Mouse (Mus musculus): ENCODE data around the gene Cox5a. TPM values are rescaled to one million over a fixed set of nuclear protein-coding genes. Genes with fewer than 3 reads are reported as not detected.

Cox5a gene
- polyA plus RNA-seq, 1 experiment from 2014 or later = 454 TPM

DNA sequence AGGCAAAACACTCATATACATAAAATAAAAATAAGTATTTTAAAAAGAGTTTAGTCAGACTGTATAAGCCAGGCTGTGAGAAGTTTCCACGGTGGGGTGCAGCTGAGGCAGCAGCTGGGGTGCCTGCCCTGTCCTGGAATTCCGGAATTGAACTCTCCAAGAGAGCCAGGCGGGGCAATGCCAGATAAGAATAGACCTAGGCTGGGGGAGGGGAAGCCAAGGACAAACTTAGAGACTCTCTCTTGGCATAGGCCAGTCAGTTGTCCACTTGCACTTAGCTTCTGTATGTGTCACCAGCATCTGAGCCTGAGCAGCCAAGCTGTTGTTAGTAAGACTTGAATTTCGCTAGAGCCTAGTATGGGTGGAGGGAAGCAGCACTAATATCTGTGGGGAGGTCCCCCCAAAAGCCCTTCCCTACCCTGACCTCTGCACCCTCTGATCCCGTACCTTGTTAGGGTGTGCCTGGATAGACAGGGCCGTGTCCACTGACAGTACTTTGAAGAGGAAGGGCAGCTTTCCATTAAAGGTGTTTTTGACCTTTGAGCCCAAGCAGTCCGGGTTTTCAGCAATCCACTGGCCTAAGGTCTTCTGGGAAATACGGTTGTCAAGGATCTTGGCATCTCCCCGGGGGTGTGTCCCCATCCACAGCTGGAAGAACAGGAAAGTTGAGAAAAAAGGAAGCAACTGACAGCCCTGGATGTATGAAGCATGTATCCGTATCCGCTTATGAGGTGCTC, 29.2 kb downstream of the Cox5a start:
- H3K9ac ChIP-seq = no peak overlapping the region
- H3K4me3 ChIP-seq (replicated peaks) = no peak overlapping the region
- WGBS = 73% methylated on average over 11 of the region's 11 CpGs
- H3K9me3 ChIP-seq (replicated peaks) = no peaks in the 10 kb centered on the region
- H3K4me2 ChIP-seq (replicated peaks) = no peak overlapping the region
- peaks cover 7% of the 10 kb centered on the region for H3K4me1 ChIP-seq
- peak; percentile 34 for ATAC-seq (ENCODE audit: insufficient number of reproducible peaks, low FRiP score, low TSS enrichment, low read depth)
- 0 out of 2 replicates have a peak overlapping the region, but pooled peaks have one; percentile 17 for H3K27ac ChIP-seq (replicated peaks)
- H3K27me3 ChIP-seq = no peaks in the 10 kb centered on the region
- H3K36me3 ChIP-seq = peaks cover 39% of the 10 kb centered on the region

- H3K4me3 ChIP-seq (replicated peaks) = peak within 1 kb of the TSS; percentile 63
- H3K4me2 ChIP-seq (replicated peaks) = peak within 1 kb of the TSS; percentile 66
- no peaks in the 10 kb centered on the region for H3K9me3 ChIP-seq (replicated peaks)
- 3% methylated on average over 28 of the region's 28 CpGs for WGBS
- H3K27ac ChIP-seq (replicated peaks) = no peak within 1 kb of the TSS
- H3K4me1 ChIP-seq = peaks cover 7% of the 10 kb centered on the region
- no peaks in the 10 kb centered on the region for H3K27me3 ChIP-seq
- peaks cover 25% of the 10 kb centered on the region for H3K36me3 ChIP-seq
- ATAC-seq (ENCODE audit: insufficient number of reproducible peaks, low FRiP score, low TSS enrichment, low read depth) = no peak
- H3K9ac ChIP-seq = peak within 1 kb of the TSS; percentile 40
These were observed 31.2 kb downstream of the Cox5a start, which contains the start of gene Mpi for GRCm38 (mm10) chr9:57552139-57552887. Gene Mpi, minus strand, starts transcription at chr9:57552763.

DNA sequence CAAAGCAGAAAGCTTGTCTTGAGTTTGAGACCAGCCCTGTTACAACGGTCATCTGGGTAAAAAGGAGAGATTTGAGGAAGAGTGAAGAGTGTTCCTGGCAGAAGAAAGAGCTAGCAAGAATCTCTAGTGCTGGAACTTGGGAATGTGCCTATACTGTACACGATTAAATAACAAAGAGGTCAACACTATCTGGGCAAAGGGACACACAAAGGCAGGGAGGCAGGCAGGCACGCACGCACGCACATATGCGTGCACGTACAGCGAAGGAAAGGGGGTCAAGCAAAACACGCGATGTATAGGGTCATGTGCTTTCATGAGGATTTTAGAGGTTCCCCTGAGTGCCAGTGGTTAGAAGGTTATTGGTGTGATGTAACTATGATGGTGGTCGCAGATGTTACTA, 32.0 kb downstream of the Cox5a start:
- H3K4me1 ChIP-seq = peaks cover 7% of the 10 kb centered on the region
- 0 out of 2 replicates have a peak overlapping the region, but pooled peaks have one; percentile 40 for H3K9ac ChIP-seq
- H3K27me3 ChIP-seq = no peaks in the 10 kb centered on the region
- H3K27ac ChIP-seq (replicated peaks) = no peak overlapping the region
- no peaks in the 10 kb centered on the region for H3K9me3 ChIP-seq (replicated peaks)
- no peak overlapping the region for H3K4me3 ChIP-seq (replicated peaks)
- peaks cover 18% of the 10 kb centered on the region for H3K36me3 ChIP-seq
- H3K4me2 ChIP-seq (replicated peaks) = no peak overlapping the region
- 74% methylated on average over 11 of the region's 11 CpGs for WGBS
- ATAC-seq (ENCODE audit: insufficient number of reproducible peaks, low FRiP score, low TSS enrichment, low read depth) = no peak

DNA sequence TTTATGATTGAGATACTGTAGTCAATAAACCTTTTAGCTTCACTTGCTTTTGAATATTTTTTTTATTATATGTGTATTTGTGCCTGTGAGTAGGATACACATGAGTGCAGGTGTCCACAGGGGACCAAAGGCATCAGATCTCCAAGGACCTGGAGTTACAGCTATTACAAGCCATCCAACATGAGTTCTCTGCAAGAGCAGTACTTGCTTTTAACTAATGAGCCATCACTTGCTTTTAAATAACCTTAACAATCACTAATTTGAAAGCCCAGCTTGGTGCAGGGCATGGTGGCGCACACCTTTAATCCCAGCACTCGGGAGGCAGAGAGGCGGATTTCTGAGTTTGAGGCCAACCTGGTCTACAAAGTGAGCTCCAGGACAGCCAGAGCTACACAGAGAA, 33.7 kb downstream of the Cox5a start:
- Histone ChIP-seq H3K9ac (no peak overlapping the region), H3K4me3 (replicated peaks) (no peak overlapping the region), H3K27ac (replicated peaks) (no peak overlapping the region), H3K36me3 (peaks cover 5% of the 10 kb centered on the region), H3K9me3 (replicated peaks) (no peaks in the 10 kb centered on the region), H3K27me3 (no peaks in the 10 kb centered on the region), H3K4me1 (peaks cover 7% of the 10 kb centered on the region), H3K4me2 (replicated peaks) (no peak overlapping the region)
- ATAC-seq (ENCODE audit: insufficient number of reproducible peaks, low FRiP score, low TSS enrichment, low read depth) = no peak
- 47% methylated on average over 3 of the region's 3 CpGs for WGBS

GRCm38 (mm10) chr9:57557215-57557614, 36.1 kb downstream of the Cox5a start:
- H3K4me2 ChIP-seq (replicated peaks) = no peak overlapping the region
- H3K36me3 ChIP-seq = no peaks in the 10 kb centered on the region
- H3K27me3 ChIP-seq = no peaks in the 10 kb centered on the region
- no peak overlapping the region for H3K27ac ChIP-seq (replicated peaks)
- H3K9ac ChIP-seq = no peak overlapping the region
- no peak overlapping the region for H3K4me3 ChIP-seq (replicated peaks)
- H3K4me1 ChIP-seq = peaks cover 11% of the 10 kb centered on the region
- H3K9me3 ChIP-seq (replicated peaks) = no peaks in the 10 kb centered on the region
- no peak for ATAC-seq (ENCODE audit: insufficient number of reproducible peaks, low FRiP score, low TSS enrichment, low read depth)
- 72% methylated on average over 3 of the region's 3 CpGs for WGBS

DNA sequence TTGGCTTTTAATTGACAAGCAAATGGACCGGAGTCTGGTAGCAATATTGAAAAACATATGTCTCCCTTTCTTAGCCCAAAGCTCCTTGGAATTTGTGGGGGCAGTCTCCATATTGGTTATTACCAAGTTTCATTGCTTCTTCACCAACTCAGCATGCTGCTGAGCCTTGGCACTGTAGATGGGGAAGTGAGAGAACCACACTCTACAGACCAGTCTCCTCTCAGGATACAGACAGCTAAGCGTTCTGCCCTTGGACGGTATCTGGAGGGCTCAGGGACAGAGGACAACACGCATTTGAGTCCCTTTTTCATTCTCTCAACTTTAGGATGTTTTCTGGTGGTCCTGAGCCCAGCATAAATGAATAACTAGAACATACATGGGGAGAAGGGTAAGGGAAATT, 37.6 kb downstream of the Cox5a start:
- no peak overlapping the region for H3K4me2 ChIP-seq (replicated peaks)
- no peaks in the 10 kb centered on the region for H3K9me3 ChIP-seq (replicated peaks)
- H3K36me3 ChIP-seq = no peaks in the 10 kb centered on the region
- no peak overlapping the region for H3K9ac ChIP-seq
- H3K4me1 ChIP-seq = peaks cover 22% of the 10 kb centered on the region
- no peak overlapping the region for H3K4me3 ChIP-seq (replicated peaks)
- no peak for ATAC-seq (ENCODE audit: insufficient number of reproducible peaks, low FRiP score, low TSS enrichment, low read depth)
- no peak overlapping the region for H3K27ac ChIP-seq (replicated peaks)
- 76% methylated on average over 4 of the region's 4 CpGs for WGBS
- no peaks in the 10 kb centered on the region for H3K27me3 ChIP-seq

DNA sequence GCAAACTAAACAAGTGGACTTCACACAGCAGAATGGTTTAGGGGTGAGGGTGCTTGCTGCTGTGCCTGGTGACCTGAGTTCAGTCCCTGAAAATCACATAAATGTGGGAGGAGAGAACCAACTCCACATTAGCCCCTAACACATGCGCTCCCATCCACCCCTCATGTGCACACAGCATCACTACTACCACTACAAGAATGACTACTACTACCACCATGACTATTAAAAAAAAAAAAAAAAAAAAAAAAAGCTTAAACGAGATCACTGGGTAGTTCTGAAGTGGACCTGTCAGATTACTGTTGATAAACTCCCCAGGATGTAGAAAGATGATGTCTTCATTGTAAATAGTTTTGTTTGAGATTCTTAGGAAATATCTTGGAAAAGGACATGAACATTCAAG, 38.5 kb downstream of the Cox5a start:
- H3K9me3 ChIP-seq (replicated peaks) = no peaks in the 10 kb centered on the region
- no peaks in the 10 kb centered on the region for H3K27me3 ChIP-seq
- WGBS = 65% methylated on average over 2 of the region's 2 CpGs
- H3K9ac ChIP-seq = no peak overlapping the region
- H3K27ac ChIP-seq (replicated peaks) = no peak overlapping the region
- ATAC-seq (ENCODE audit: insufficient number of reproducible peaks, low FRiP score, low TSS enrichment, low read depth) = no peak
- no peak overlapping the region for H3K4me2 ChIP-seq (replicated peaks)
- no peaks in the 10 kb centered on the region for H3K36me3 ChIP-seq
- H3K4me1 ChIP-seq = peaks cover 22% of the 10 kb centered on the region
- no peak overlapping the region for H3K4me3 ChIP-seq (replicated peaks)

- no peak for ATAC-seq (ENCODE audit: insufficient number of reproducible peaks, low FRiP score, low TSS enrichment, low read depth)
- Histone ChIP-seq H3K27ac (replicated peaks) (peak overlapping the region; percentile 74), H3K36me3 (no peaks in the 10 kb centered on the region), H3K9ac (peak overlapping the region; percentile 55; the same call in 1 of the 2 replicates), H3K4me3 (replicated peaks) (peak overlapping the region; percentile 83), H3K9me3 (replicated peaks) (no peaks in the 10 kb centered on the region), H3K27me3 (no peaks in the 10 kb centered on the region), H3K4me2 (replicated peaks) (peak overlapping the region; percentile 79), H3K4me1 (peaks cover 24% of the 10 kb centered on the region)
- 22% methylated on average over 7 of the region's 7 CpGs for WGBS
These were observed 39.2 kb downstream of the Cox5a start for GRCm38 (mm10) chr9:57560263-57560662.

GRCm38 (mm10) chr9:57560861-57561710, 40.0 kb downstream of the Cox5a start, which contains the start of gene Scamp2:
Gene Scamp2, plus strand, starts transcription at chr9:57560943.
- Histone ChIP-seq H3K9me3 (replicated peaks) (no peaks in the 10 kb centered on the region), H3K4me3 (replicated peaks) (peak within 1 kb of the TSS; percentile 83), H3K27ac (replicated peaks) (peak within 1 kb of the TSS; percentile 74), H3K27me3 (no peaks in the 10 kb centered on the region), H3K9ac (peak within 1 kb of the TSS; percentile 55; the same call in 1 of the 2 replicates), H3K36me3 (no peaks in the 10 kb centered on the region), H3K4me2 (replicated peaks) (peak within 1 kb of the TSS; percentile 79), H3K4me1 (peaks cover 32% of the 10 kb centered on the region)
- ATAC-seq (ENCODE audit: insufficient number of reproducible peaks, low FRiP score, low TSS enrichment, low read depth) = peak; percentile 98
- under 1% methylated on average over 37 of the region's 37 CpGs for WGBS

DNA sequence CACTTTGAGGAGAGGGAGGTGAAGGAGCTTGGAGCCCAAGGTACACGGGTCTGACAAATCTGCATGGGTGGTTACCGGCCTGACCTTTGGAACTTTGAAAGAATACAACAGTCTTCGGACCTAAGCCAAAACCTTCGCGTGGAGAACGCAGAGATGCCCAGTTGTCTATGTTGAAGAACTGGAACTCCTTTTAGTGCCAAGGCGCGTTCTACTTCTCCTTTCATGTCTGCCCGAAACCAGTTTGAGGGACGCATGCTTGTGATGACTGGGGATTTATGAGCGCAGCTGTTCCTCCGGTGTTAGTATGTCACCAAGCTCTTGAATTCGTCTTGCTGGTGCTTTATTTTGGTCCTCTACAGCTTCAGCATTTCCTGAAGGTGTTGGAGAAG, 40.6 kb downstream of the Cox5a start:
- WGBS = 74% methylated on average over 13 of the region's 13 CpGs
- H3K4me1 ChIP-seq = peaks cover 37% of the 10 kb centered on the region
- peak overlapping the region; percentile 83 for H3K4me3 ChIP-seq (replicated peaks)
- H3K9me3 ChIP-seq (replicated peaks) = no peaks in the 10 kb centered on the region
- no peak overlapping the region for H3K9ac ChIP-seq
- peak overlapping the region; percentile 79 for H3K4me2 ChIP-seq (replicated peaks)
- no peak for ATAC-seq (ENCODE audit: insufficient number of reproducible peaks, low FRiP score, low TSS enrichment, low read depth)
- no peaks in the 10 kb centered on the region for H3K36me3 ChIP-seq
- no peaks in the 10 kb centered on the region for H3K27me3 ChIP-seq
- H3K27ac ChIP-seq (replicated peaks) = peak overlapping the region; percentile 48

DNA sequence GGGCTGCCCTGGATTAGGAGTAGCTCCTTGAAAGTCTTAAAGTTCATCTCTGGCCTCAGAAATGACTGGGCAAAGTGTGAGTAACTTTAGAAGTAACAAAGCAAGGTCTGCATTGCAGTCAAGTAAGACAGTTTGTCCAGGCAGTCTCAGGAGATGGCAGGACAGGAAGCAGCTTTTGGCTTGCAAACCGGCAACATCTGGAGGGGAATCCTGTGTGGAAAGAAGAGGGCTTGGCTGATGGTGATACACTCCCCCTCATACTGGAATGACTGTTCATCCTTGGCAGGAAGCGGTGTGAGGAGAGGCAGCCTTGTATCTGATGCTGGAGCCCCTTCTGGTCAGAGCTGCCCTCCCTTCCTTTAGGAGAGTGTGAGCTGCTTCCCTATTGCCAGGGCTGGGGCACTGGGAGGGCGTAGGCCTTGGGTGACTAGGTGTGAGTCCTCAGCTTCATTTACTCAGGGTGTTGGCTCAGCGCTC, 41.9 kb downstream of the Cox5a start:
- no peak overlapping the region for H3K4me3 ChIP-seq (replicated peaks)
- H3K9ac ChIP-seq = no peak overlapping the region
- H3K4me1 ChIP-seq = peaks cover 45% of the 10 kb centered on the region
- H3K36me3 ChIP-seq = no peaks in the 10 kb centered on the region
- H3K27ac ChIP-seq (replicated peaks) = peak overlapping the region; percentile 65
- H3K27me3 ChIP-seq = no peaks in the 10 kb centered on the region
- no peak overlapping the region; the same call in 1 of the 2 replicates for H3K4me2 ChIP-seq (replicated peaks)
- ATAC-seq (ENCODE audit: insufficient number of reproducible peaks, low FRiP score, low TSS enrichment, low read depth) = no peak
- no peaks in the 10 kb centered on the region for H3K9me3 ChIP-seq (replicated peaks)
- WGBS = 60% methylated on average over 4 of the region's 4 CpGs

Data from embryonic facial prominence, embryonic 15.5 days (tissue).